Mouse (Mus musculus): Measurements from ENCODE around the gene Dhx40. TPM values are rescaled to one million over a fixed set of nuclear protein-coding genes. Genes with fewer than 3 reads are reported as not detected.
"Not testable (repeated sequence)": the region's sequence is repeated elsewhere in the genome, so short reads cannot be mapped to it uniquely, and the experiment has no call there.

Gene Dhx40
- polyA plus RNA-seq, 1 experiment from 2014 or later, result 34.1 TPM

- DNase-seq (ENCODE audit: low spot score), result no peak
- Histone ChIP-seq H3K27me3 (replicated peaks; ENCODE audit: control insufficient read depth, insufficient read depth, low read length) (no peaks in the 10 kb centered on the region), H3K27ac (ENCODE audit: low read depth, low read length) (no peak overlapping the region), H3K4me1 (ENCODE audit: control insufficient read depth, insufficient read depth, low read length) (no peaks in the 10 kb centered on the region), H3K4me3 (ENCODE audit: low read depth, low read length) (no peak overlapping the region), H3K36me3 (ENCODE audit: control insufficient read depth, insufficient read depth, low read length) (no peaks in the 10 kb centered on the region), H3K4me2 (ENCODE audit: low read length) (no peak overlapping the region), H3K9me3 (replicated peaks; ENCODE audit: control insufficient read depth, low read length) (no peaks in the 10 kb centered on the region), H3K9ac (ENCODE audit: low read length) (no peak overlapping the region)
- WGBS, result 98% methylated on average over 2 of the region's 2 CpGs
- ATAC-seq, result no peak
Measured at GRCm38 (mm10) chr11:86827476-86828245, 20.1 kb upstream of the Dhx40 start.

GRCm38 (mm10) chr11:86824433-86824832 lies 16.9 kb upstream of the Dhx40 start:
- H3K9ac ChIP-seq (ENCODE audit: low read length), result no peak overlapping the region
- no peak overlapping the region for H3K27ac ChIP-seq (ENCODE audit: low read depth, low read length)
- ATAC-seq (no peak), DNase-seq (ENCODE audit: low spot score) (no peak)
- H3K4me1 ChIP-seq (ENCODE audit: control insufficient read depth, insufficient read depth, low read length), result peaks cover 2% of the 10 kb centered on the region; the same call in 1 of the 2 replicates
- H3K9me3 ChIP-seq (replicated peaks; ENCODE audit: control insufficient read depth, low read length), result no peaks in the 10 kb centered on the region
- no peaks in the 10 kb centered on the region for H3K36me3 ChIP-seq (ENCODE audit: control insufficient read depth, insufficient read depth, low read length)
- WGBS, result 93% methylated on average over 6 of the region's 7 CpGs
- no peaks in the 10 kb centered on the region for H3K27me3 ChIP-seq (replicated peaks; ENCODE audit: control insufficient read depth, insufficient read depth, low read length)
- no peak overlapping the region for H3K4me3 ChIP-seq (ENCODE audit: low read depth, low read length)
- H3K4me2 ChIP-seq (ENCODE audit: low read length), result no peak overlapping the region

GRCm38 (mm10) chr11:86822531-86822930 lies 15.0 kb upstream of the Dhx40 start:
- H3K9me3 ChIP-seq (replicated peaks; ENCODE audit: control insufficient read depth, low read length), result no peaks in the 10 kb centered on the region

GRCm38 (mm10) chr11:86819536-86819935 lies 12.0 kb upstream of the Dhx40 start:
- ATAC-seq (peak; percentile 72), DNase-seq (ENCODE audit: low spot score) (peak; percentile 69)
- Histone ChIP-seq H3K36me3 (ENCODE audit: control insufficient read depth, insufficient read depth, low read length) (no peaks in the 10 kb centered on the region), H3K27me3 (replicated peaks; ENCODE audit: control insufficient read depth, insufficient read depth, low read length) (no peaks in the 10 kb centered on the region), H3K27ac (ENCODE audit: low read depth, low read length) (peak overlapping the region; percentile 77), H3K4me2 (ENCODE audit: low read length) (peak overlapping the region; percentile 12; the same call in 1 of the 2 replicates), H3K9me3 (replicated peaks; ENCODE audit: control insufficient read depth, low read length) (no peaks in the 10 kb centered on the region), H3K4me3 (ENCODE audit: low read depth, low read length) (no peak overlapping the region), H3K4me1 (ENCODE audit: control insufficient read depth, insufficient read depth, low read length) (peaks cover 11% of the 10 kb centered on the region), H3K9ac (ENCODE audit: low read length) (peak overlapping the region; percentile 17; the same call in 1 of the 2 replicates)
- 3% methylated on average over 8 of the region's 8 CpGs for WGBS

More at GRCm38 (mm10) chr11:86822531-86822930, 15.0 kb upstream of the Dhx40 start:
- Histone ChIP-seq H3K4me3 (ENCODE audit: low read depth, low read length) (no peak overlapping the region), H3K4me1 (ENCODE audit: control insufficient read depth, insufficient read depth, low read length) (peaks cover 11% of the 10 kb centered on the region), H3K27ac (ENCODE audit: low read depth, low read length) (no peak overlapping the region), H3K27me3 (replicated peaks; ENCODE audit: control insufficient read depth, insufficient read depth, low read length) (no peaks in the 10 kb centered on the region), H3K4me2 (ENCODE audit: low read length) (no peak overlapping the region), H3K36me3 (ENCODE audit: control insufficient read depth, insufficient read depth, low read length) (no peaks in the 10 kb centered on the region), H3K9ac (ENCODE audit: low read length) (no peak overlapping the region)
- DNase-seq (ENCODE audit: low spot score) (no peak), ATAC-seq (no peak)
- WGBS, result 78% methylated on average over 7 of the region's 7 CpGs

- ATAC-seq (0 out of 2 replicates have a peak, but pooled peaks have one; percentile 26), DNase-seq (ENCODE audit: low spot score) (no peak)
- H3K4me2 ChIP-seq (ENCODE audit: low read length), result 0 out of 2 replicates have a peak overlapping the region, but pooled peaks have one; percentile 12
Measured at GRCm38 (mm10) chr11:86818928-86819327, 11.4 kb upstream of the Dhx40 start.

GRCm38 (mm10) chr11:86816288-86816687 lies 8.7 kb upstream of the Dhx40 start:
- not testable (repeated sequence) for H3K27me3 ChIP-seq (replicated peaks; ENCODE audit: control insufficient read depth, insufficient read depth, low read length); DNase-seq (ENCODE audit: low spot score); ATAC-seq; H3K9ac ChIP-seq (ENCODE audit: low read length); H3K36me3 ChIP-seq (ENCODE audit: control insufficient read depth, insufficient read depth, low read length); H3K9me3 ChIP-seq (replicated peaks; ENCODE audit: control insufficient read depth, low read length); H3K4me2 ChIP-seq (ENCODE audit: low read length); H3K27ac ChIP-seq (ENCODE audit: low read depth, low read length); H3K4me3 ChIP-seq (ENCODE audit: low read depth, low read length)
- 91% methylated on average over 3 of the region's 3 CpGs for WGBS
- peaks cover 11% of the 10 kb centered on the region for H3K4me1 ChIP-seq (ENCODE audit: control insufficient read depth, insufficient read depth, low read length)

More at GRCm38 (mm10) chr11:86818928-86819327, 11.4 kb upstream of the Dhx40 start:
- Histone ChIP-seq H3K27ac (ENCODE audit: low read depth, low read length) (peak overlapping the region; percentile 77), H3K36me3 (ENCODE audit: control insufficient read depth, insufficient read depth, low read length) (no peaks in the 10 kb centered on the region), H3K27me3 (replicated peaks; ENCODE audit: control insufficient read depth, insufficient read depth, low read length) (no peaks in the 10 kb centered on the region), H3K9ac (ENCODE audit: low read length) (peak overlapping the region; percentile 17; the same call in 1 of the 2 replicates), H3K9me3 (replicated peaks; ENCODE audit: control insufficient read depth, low read length) (no peaks in the 10 kb centered on the region), H3K4me1 (ENCODE audit: control insufficient read depth, insufficient read depth, low read length) (peaks cover 11% of the 10 kb centered on the region), H3K4me3 (ENCODE audit: low read depth, low read length) (no peak overlapping the region)
- WGBS, result 69% methylated on average over 2 of the region's 2 CpGs

GRCm38 (mm10) chr11:86814481-86814880 lies 6.9 kb upstream of the Dhx40 start:
- H3K9me3 ChIP-seq (replicated peaks; ENCODE audit: control insufficient read depth, low read length); H3K9ac ChIP-seq (ENCODE audit: low read length); H3K27ac ChIP-seq (ENCODE audit: low read depth, low read length); H3K4me2 ChIP-seq (ENCODE audit: low read length); ATAC-seq; H3K27me3 ChIP-seq (replicated peaks; ENCODE audit: control insufficient read depth, insufficient read depth, low read length); DNase-seq (ENCODE audit: low spot score); H3K4me3 ChIP-seq (ENCODE audit: low read depth, low read length); H3K4me1 ChIP-seq (ENCODE audit: control insufficient read depth, insufficient read depth, low read length); H3K36me3 ChIP-seq (ENCODE audit: control insufficient read depth, insufficient read depth, low read length): not testable (repeated sequence)
- WGBS, result 11% methylated on average over 4 of the region's 11 CpGs

- ATAC-seq; H3K36me3 ChIP-seq (ENCODE audit: control insufficient read depth, insufficient read depth, low read length); H3K4me3 ChIP-seq (ENCODE audit: low read depth, low read length); DNase-seq (ENCODE audit: low spot score); H3K27ac ChIP-seq (ENCODE audit: low read depth, low read length); H3K9me3 ChIP-seq (replicated peaks; ENCODE audit: control insufficient read depth, low read length); H3K9ac ChIP-seq (ENCODE audit: low read length); H3K4me1 ChIP-seq (ENCODE audit: control insufficient read depth, insufficient read depth, low read length); H3K4me2 ChIP-seq (ENCODE audit: low read length); H3K27me3 ChIP-seq (replicated peaks; ENCODE audit: control insufficient read depth, insufficient read depth, low read length): not testable (repeated sequence)
- 84% methylated on average over 5 of the region's 11 CpGs for WGBS
Measured at GRCm38 (mm10) chr11:86813256-86813655, 5.7 kb upstream of the Dhx40 start.

GRCm38 (mm10) chr11:86811326-86811630 lies 3.7 kb upstream of the Dhx40 start:
- Histone ChIP-seq H3K27ac (ENCODE audit: low read depth, low read length) (no peak overlapping the region), H3K9me3 (replicated peaks; ENCODE audit: control insufficient read depth, low read length) (no peaks in the 10 kb centered on the region), H3K36me3 (ENCODE audit: control insufficient read depth, insufficient read depth, low read length) (no peaks in the 10 kb centered on the region), H3K4me1 (ENCODE audit: control insufficient read depth, insufficient read depth, low read length) (peaks cover 7% of the 10 kb centered on the region; the same call in 1 of the 2 replicates), H3K4me3 (ENCODE audit: low read depth, low read length) (no peak overlapping the region), H3K9ac (ENCODE audit: low read length) (no peak overlapping the region), H3K27me3 (replicated peaks; ENCODE audit: control insufficient read depth, insufficient read depth, low read length) (no peaks in the 10 kb centered on the region), H3K4me2 (ENCODE audit: low read length) (no peak overlapping the region)
- DNase-seq (ENCODE audit: low spot score) (no peak), ATAC-seq (no peak)
- WGBS, result 87% methylated on average over 1 of the region's 1 CpGs

Measured in forebrain, embryonic 14.5 days (tissue).